Mouse (Mus musculus): ENCODE results near the gene Snupn.
"Not testable (repeated sequence)": the region's sequence is repeated elsewhere in the genome, so short reads cannot be mapped to it uniquely, and the experiment has no call there.

Gene Snupn

GRCm38 (mm10) chr9:56929496-56929895 lies 21.2 kb upstream of the Snupn start:
- in situ Hi-C loops (cut with MboI; ENCODE audit: low sequenced_read_pairs), result no loop called here

GRCm38 (mm10) chr9:56930556-56930955 lies 20.1 kb upstream of the Snupn start:
- in situ Hi-C loops (cut with MboI; ENCODE audit: low sequenced_read_pairs), result no loop called here

DNA sequence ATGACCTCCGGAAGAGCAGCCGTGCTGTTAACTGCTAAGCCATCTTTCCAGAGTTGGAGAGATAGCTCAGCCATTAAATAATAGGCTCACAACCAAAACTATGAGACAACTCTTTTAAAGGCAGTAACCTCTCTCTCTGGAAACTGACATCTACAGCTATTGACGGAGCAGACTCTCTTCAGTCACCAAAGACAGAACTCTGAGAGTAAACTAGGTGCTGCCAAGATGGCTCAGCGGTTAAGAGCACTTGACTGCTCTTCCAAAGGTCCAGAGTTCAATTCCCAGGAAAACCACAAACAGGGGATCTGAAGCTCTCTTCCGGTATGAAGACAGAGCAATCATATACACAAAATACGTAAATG lies 13.8 kb upstream of the Snupn start:
- in situ Hi-C loops (cut with MboI; ENCODE audit: low sequenced_read_pairs), result no loop called here

DNA sequence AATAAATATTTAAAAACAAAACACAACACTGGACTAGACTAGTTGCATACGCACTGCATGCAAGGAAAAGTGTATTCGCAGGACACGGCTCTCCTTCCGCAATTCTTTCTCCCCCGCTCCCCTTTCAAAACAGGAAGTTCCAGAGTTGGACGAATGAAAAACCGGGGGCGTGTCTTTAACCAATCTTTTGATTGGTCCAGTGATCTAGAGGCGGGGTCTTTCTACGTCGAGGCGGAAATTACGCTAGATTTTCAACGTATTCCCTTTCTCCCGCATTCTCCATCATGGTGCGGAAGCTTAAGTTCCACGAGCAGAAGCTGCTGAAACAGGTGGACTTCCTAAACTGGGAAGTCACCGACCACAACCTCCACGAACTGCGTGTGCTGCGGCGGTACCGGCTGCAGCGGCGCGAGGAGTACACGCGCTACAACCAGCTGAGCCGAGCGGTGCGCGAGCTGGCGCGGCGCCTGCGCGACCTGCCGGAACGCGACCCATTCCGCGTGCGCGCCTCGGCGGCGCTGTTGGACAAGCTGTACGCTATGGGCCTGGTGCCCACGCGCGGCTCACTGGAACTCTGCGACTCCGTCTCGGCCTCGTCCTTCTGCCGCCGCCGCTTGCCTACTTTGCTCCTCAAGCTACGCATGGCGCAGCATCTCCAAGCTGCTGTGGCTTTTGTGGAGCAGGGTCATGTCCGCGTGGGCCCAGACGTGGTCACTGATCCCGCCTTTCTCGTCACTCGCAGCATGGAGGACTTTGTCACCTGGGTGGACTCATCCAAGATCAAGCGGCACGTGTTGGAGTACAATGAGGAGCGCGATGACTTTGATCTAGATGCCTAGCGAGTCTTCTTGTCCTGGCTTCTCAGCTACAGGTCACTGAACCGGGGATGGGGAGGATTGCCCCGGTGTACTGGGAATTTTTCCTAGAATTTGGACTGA lies 13.2 kb upstream of the Snupn start, which contains the start of gene Imp3:
Gene Imp3 (plus strand): TSS at position 253 of the 938 bp plus-strand sequence.
- in situ Hi-C loops (cut with MboI; ENCODE audit: low sequenced_read_pairs), result no loop called here

DNA sequence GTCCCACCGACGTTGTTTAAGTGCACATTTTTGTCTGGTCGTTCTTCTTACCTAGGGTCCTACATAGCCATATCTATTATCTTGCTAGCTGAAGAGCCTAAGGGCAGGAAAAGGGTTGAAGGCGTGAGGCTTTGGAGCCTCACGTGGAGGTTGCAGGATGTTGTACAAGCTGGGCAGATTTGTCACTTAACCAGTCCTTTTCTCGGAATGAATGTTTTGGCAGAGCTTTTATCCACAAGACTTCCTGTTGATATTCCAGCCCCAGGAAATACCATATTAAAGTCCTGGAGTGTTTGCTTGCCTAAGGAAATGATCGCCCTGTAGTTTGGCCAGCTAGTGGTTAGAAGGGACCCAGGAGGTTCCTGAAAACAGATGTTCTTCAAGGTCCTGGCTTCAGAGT lies 12.3 kb upstream of the Snupn start:
- in situ Hi-C loops (cut with MboI; ENCODE audit: low sequenced_read_pairs), result no loop called here

- in situ Hi-C loops (cut with MboI; ENCODE audit: low sequenced_read_pairs), result not testable (repeated sequence)
Measured at GRCm38 (mm10) chr9:56947481-56947880, 3.2 kb upstream of the Snupn start.

DNA sequence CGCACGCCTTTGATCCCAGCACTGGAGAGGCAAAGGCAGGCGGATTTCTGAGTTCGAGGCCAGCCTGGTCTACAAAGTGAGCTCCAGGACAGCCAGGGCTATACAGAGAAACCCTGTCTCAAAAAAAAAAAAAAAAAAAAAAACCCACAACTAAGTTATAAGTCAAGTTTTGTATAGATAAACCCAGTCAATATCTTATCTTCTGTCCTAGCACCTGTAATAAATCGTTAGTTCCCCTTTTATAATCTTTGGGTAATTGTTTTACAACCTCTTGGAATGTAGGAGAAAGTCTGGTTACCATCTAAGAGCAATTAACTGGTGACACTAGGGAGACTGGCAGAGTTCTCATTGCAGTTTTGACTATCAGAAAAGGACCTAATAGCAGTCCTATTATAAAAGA lies 2.0 kb upstream of the Snupn start:
- in situ Hi-C loops (cut with MboI; ENCODE audit: low sequenced_read_pairs), result not testable (repeated sequence)

- in situ Hi-C loops (cut with MboI; ENCODE audit: low sequenced_read_pairs), result no loop called here
Measured at GRCm38 (mm10) chr9:56949767-56950166, 911 bp upstream of the Snupn start.

DNA sequence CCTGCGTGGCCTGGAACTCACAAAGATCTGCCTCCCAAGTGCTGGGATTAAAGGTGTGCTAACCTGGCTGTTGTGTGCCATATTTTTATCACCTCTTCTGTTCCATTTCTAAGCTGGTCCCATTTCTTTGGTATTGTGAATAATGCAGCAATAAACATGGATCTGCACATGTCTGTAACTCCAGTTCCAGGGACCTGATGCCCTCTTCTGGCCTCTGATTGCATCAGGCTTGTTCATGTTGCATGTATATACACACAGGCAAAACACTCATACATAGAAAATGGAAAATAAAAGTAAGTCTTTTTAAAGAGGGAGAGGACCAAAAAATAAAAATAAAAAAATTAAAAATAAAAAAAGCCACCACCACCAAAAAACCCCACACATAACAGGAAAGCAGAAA lies 2.9 kb downstream of the Snupn start:
- in situ Hi-C loops (cut with MboI; ENCODE audit: low sequenced_read_pairs), result no loop called here

- in situ Hi-C loops (cut with MboI; ENCODE audit: low sequenced_read_pairs), result no loop called here
Measured at GRCm38 (mm10) chr9:56956966-56957675, 6.4 kb downstream of the Snupn start.

GRCm38 (mm10) chr9:56958689-56959088 lies 8.0 kb downstream of the Snupn start:
- in situ Hi-C loops (cut with MboI; ENCODE audit: low sequenced_read_pairs), result no loop called here

DNA sequence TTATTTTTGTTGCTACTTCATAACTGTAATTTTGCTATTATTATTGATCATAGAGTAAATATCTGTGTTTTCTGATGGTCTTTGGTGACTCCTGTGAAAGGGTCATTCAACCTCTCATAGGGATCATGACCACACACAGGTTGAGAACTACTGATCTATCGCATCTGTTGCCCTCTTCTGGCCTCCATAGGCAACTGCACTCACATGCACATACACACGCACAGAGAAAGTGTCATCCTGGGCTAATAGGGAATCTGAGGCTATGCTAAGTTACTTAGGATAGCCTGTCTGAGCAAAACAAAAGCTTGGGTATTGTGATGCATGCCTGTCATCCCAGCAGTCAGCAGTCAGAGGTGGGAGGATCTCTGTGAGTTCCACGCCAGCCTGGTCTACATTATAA lies 10.9 kb downstream of the Snupn start:
- in situ Hi-C loops (cut with MboI; ENCODE audit: low sequenced_read_pairs), result no loop called here

GRCm38 (mm10) chr9:56970158-56970557 lies 19.5 kb downstream of the Snupn start:
- in situ Hi-C loops (cut with MboI; ENCODE audit: low sequenced_read_pairs), result no loop called here

GRCm38 (mm10) chr9:56973960-56974524 lies 23.4 kb downstream of the Snupn start:
- in situ Hi-C loops (cut with MboI; ENCODE audit: low sequenced_read_pairs), result no loop called here

DNA sequence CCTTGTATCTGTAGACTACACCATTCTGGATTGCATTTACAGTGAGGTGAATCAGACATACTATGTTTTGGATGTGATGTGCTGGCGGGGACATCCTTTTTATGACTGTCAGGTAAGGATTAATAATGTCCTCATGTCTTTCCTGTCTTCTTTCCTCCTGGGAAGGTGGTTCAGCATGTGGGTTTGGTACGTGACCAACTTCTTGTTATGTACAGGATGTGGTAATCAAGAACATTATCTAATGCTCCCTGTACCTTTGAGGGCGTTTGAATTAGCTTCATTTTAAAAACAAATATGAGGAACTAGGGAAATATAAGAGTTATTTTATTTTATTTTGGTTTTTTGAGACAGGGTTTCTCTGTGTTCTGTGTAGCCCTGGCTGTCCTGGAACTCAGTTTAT lies 24.5 kb downstream of the Snupn start:
- in situ Hi-C loops (cut with MboI; ENCODE audit: low sequenced_read_pairs), result no loop called here

- in situ Hi-C loops (cut with MboI; ENCODE audit: low sequenced_read_pairs), result no loop called here
Measured at GRCm38 (mm10) chr9:56980186-56980585, 29.5 kb downstream of the Snupn start.

DNA sequence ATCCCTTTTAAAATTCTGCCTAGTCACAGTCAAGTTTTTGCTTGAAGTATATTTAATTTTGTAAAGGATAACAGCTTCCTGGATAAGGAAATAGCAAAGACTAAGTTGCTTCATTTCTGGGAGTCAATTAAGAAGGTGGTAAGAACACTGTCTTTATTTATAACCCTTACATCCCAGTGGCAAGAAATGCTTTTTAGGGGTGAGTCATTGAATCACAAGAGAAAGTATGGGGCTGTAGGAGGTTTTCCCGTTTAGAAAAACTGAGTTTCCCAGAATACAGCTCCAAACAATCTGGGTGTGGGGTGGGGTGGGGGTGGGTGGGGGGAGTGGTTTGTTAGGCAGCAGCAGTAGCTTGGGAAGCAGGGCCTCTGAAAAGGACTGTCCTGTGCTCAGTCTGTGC lies 30.8 kb downstream of the Snupn start:
- in situ Hi-C loops (cut with MboI; ENCODE audit: low sequenced_read_pairs), result no loop called here

GRCm38 (mm10) chr9:56994286-56995197 lies 43.9 kb downstream of the Snupn start, which contains the start of gene Ptpn9:
Gene Ptpn9 (plus strand): TSS chr9:56994923.
- in situ Hi-C loops (cut with MboI; ENCODE audit: low sequenced_read_pairs), result no loop called here

- in situ Hi-C loops (cut with MboI; ENCODE audit: low sequenced_read_pairs), result no loop called here
Measured at GRCm38 (mm10) chr9:56995198-56996027, 44.7 kb downstream of the Snupn start.

GRCm38 (mm10) chr9:56996028-56996346 lies 45.3 kb downstream of the Snupn start:
- in situ Hi-C loops (cut with MboI; ENCODE audit: low sequenced_read_pairs), result no loop called here
